Mouse (Mus musculus) liver, embryonic 14.5 days (tissue): ENCODE measurements around the gene Ralgps1. TPM values are rescaled to one million over a fixed set of nuclear protein-coding genes. Genes with fewer than 3 reads are reported as not detected.

ENCODE experiments used
- ATAC-seq: fragments of 200-750 bp; cut with Nextera tagmentation; 2 replicates; pipeline ENCODE4 v1.8.0; 2017; ENCODE audit warnings: moderate number of reproducible peaks, mild to moderate bottlenecking, moderate library complexity; ENCODE audit not compliant: insufficient read depth
- DNase-seq, 3 experiments: peaks; one replicate each; pipeline ENCODE4 v3.0.0-alpha.2; 2012 to 2013; ENCODE audit warnings: low read depth in 3 of 3, low spot score in 3 of 3
- H3K27ac ChIP-seq: fragments of 300-500 bp; sonication (generic); 2 replicates; pipeline ENCODE4 v1.5.1; 2014; ENCODE audit warnings: moderate library complexity, mild to moderate bottlenecking, control low read depth, inconsistent platforms
- H3K27me3 ChIP-seq: fragments of 300-500 bp; sonication (generic); 2 replicates; pipeline ENCODE4 v1.6.1; 2014; ENCODE audit warnings: mild to moderate bottlenecking, low read length, moderate library complexity; ENCODE audit not compliant: control insufficient read depth, insufficient read depth
- H3K36me3 ChIP-seq: fragments of 300-500 bp; sonication (generic); replicated peaks from 2 replicates; pipeline ENCODE4 v1.6.1; 2014; ENCODE audit warnings: low read depth; ENCODE audit not compliant: control insufficient read depth, insufficient read depth
- H3K4me1 ChIP-seq, 2 experiments: fragments of 200-500 bp in 1 of 2; fragments of 300-500 bp in 1 of 2; sonication (generic) in 1 of 2; replicated peaks; 2 replicates each; pipeline ENCODE4 v1.6.1; 2012 to 2014; ENCODE audit warnings: antibody characterized with exemption in 1 of 2, inconsistent platforms in 1 of 2, low read length in 1 of 2; ENCODE audit not compliant: control insufficient read depth in 2 of 2, insufficient read depth in 2 of 2
- H3K4me2 ChIP-seq: fragments of 300-500 bp; sonication (generic); 2 replicates; pipeline ENCODE4 v1.6.1; 2014; ENCODE audit warnings: low read depth, mild to moderate bottlenecking, control low read depth, moderate library complexity
- H3K4me3 ChIP-seq, 2 experiments: fragments of 200-500 bp in 1 of 2; fragments of 300-500 bp in 1 of 2; sonication (generic) in 1 of 2; 2 replicates each; pipeline ENCODE4 v1.5.1; 2012 to 2014; ENCODE audit warnings: low read depth in 2 of 2, low read length in 2 of 2, mild to moderate bottlenecking in 2 of 2, control low read depth in 1 of 2, inconsistent platforms in 1 of 2, moderate library complexity in 1 of 2; ENCODE audit not compliant: insufficient read depth in 1 of 2
- H3K9ac ChIP-seq: fragments of 300-500 bp; sonication (generic); replicated peaks from 2 replicates; pipeline ENCODE4 v1.6.1; 2014; ENCODE audit warnings: mild to moderate bottlenecking, control low read depth, moderate library complexity
- H3K9me3 ChIP-seq: fragments of 300-500 bp; sonication (generic); 2 replicates; pipeline ENCODE4 v1.6.1; 2016; ENCODE audit warnings: low read length, mixed read lengths; ENCODE audit not compliant: control insufficient read depth
- CTCF ChIP-seq: IDR thresholded peaks from 2 replicates; pipeline ENCODE4 v1.5.1; 2016; ENCODE audit warnings: antibody characterized with exemption, low read depth, control low read depth
- EP300 ChIP-seq: IDR thresholded peaks from 2 replicates; pipeline ENCODE4 v1.6.1; 2016; ENCODE audit warnings: antibody characterized with exemption, low read depth
- WGBS: fragments of 180-500 bp; shearing (Covaris S2); extraction: QIAGEN DNeasy Blood & Tissue Kit; methylation state at CpG from one replicate; pipeline ENCODE4 v1.1.7; 2014; ENCODE audit not compliant: insufficient replicate concordance; 5-methylcytosine and 5-hydroxymethylcytosine counted together
- polyA plus RNA-seq, 2 experiments: library from polyadenylated mRNA; depleted of rRNA in 1 of 2; stranded (reverse) in 1 of 2; unstranded in 1 of 2; fragments of >200 nt; fragmentation: Nextera tagmentation in 1 of 2; extraction: Ambion mirVana in 1 of 2; gene quantifications; 2 replicates each; pipeline versions ENCODE4 v1.2.1 to v1.2.3; 2012 to 2014

The Ralgps1 gene
- polyA plus RNA-seq, 2 experiments = 0.58 to 0.71 TPM

GRCm38 (mm10) chr2:33131500-33132092 lies 239.7 kb downstream of the Ralgps1 start, which contains the start of gene Garnl3:
TSS of gene Garnl3 (minus strand) at chr2:33131654.
- Histone ChIP-seq H3K4me3 (peak within 1 kb of the TSS; percentile 58 to 68), H3K9ac (no peak within 1 kb of the TSS), H3K9me3 (no peaks in the 10 kb centered on the region), H3K36me3 (no peaks in the 10 kb centered on the region), H3K27ac (no peak within 1 kb of the TSS), H3K27me3 (peaks cover 22% of the 10 kb centered on the region), H3K4me2 (peak within 1 kb of the TSS; percentile 83), H3K4me1 (peaks cover 0 to 7% of the 10 kb centered on the region in 2 experiments; a peak in 3 of 4 replicates)
- TF ChIP-seq EP300 (no peak), CTCF (peak; percentile 67)
- ATAC-seq = no peak; the same call in 1 of the 2 replicates
- DNase-seq = peak; percentile 22 to 33 (median 26)
- under 1% methylated on average over 22 of the region's 22 CpGs for WGBS

- H3K9ac ChIP-seq = peak overlapping the region; percentile 33
- peak; percentile 87 to 91 (median 90) for DNase-seq
- TF ChIP-seq CTCF (no peak), EP300 (no peak)
- H3K4me3 ChIP-seq = peak overlapping the region; percentile 58 to 68
- H3K9me3 ChIP-seq = no peaks in the 10 kb centered on the region
- peak overlapping the region; percentile 83 for H3K4me2 ChIP-seq
- H3K36me3 ChIP-seq = no peaks in the 10 kb centered on the region
- ATAC-seq = peak; percentile 91
- H3K27me3 ChIP-seq = peaks cover 22% of the 10 kb centered on the region
- peaks cover 0 to 7% of the 10 kb centered on the region in 2 experiments; a peak in 3 of 4 replicates for H3K4me1 ChIP-seq
- no peak overlapping the region for H3K27ac ChIP-seq
- under 1% methylated on average over 48 of the region's 55 CpGs for WGBS
Observed at GRCm38 (mm10) chr2:33130526-33131483, 240.5 kb downstream of the Ralgps1 start.

- Histone ChIP-seq H3K27ac (no peak overlapping the region), H3K9ac (peak overlapping the region; percentile 33), H3K9me3 (no peaks in the 10 kb centered on the region), H3K36me3 (no peaks in the 10 kb centered on the region), H3K4me2 (peak overlapping the region; percentile 83), H3K4me3 (peak overlapping the region; percentile 53 to 58), H3K27me3 (peaks cover 22% of the 10 kb centered on the region), H3K4me1 (peaks cover 0 to 7% of the 10 kb centered on the region in 2 experiments; a peak in 3 of 4 replicates)
- TF ChIP-seq CTCF = peak; percentile 34
- TF ChIP-seq EP300 = no peak
- ATAC-seq (no peak), DNase-seq (no peak)
- 0% methylated on average over 31 of the region's 33 CpGs for WGBS
Observed at GRCm38 (mm10) chr2:33130141-33130525, 241.2 kb downstream of the Ralgps1 start.

GRCm38 (mm10) chr2:33129696-33130095 lies 241.6 kb downstream of the Ralgps1 start:
- DNase-seq (no peak), ATAC-seq (no peak)
- no peaks in the 10 kb centered on the region for H3K36me3 ChIP-seq
- WGBS = 2% methylated on average over 10 of the region's 10 CpGs
- H3K4me3 ChIP-seq = peak overlapping the region; percentile 53 to 58
- H3K27ac ChIP-seq = no peak overlapping the region
- H3K9me3 ChIP-seq = no peaks in the 10 kb centered on the region
- peaks cover 0 to 7% of the 10 kb centered on the region in 2 experiments; a peak in 3 of 4 replicates for H3K4me1 ChIP-seq
- no peak for TF ChIP-seq EP300
- TF ChIP-seq CTCF = no peak
- H3K9ac ChIP-seq = no peak overlapping the region; the same call in 1 of the 2 replicates
- H3K4me2 ChIP-seq = peak overlapping the region; percentile 83
- peaks cover 22% of the 10 kb centered on the region for H3K27me3 ChIP-seq

GRCm38 (mm10) chr2:33129005-33129404 lies 242.3 kb downstream of the Ralgps1 start:
- TF ChIP-seq EP300 = no peak
- no peak for TF ChIP-seq CTCF
- peaks cover 0 to 7% of the 10 kb centered on the region in 2 experiments; a peak in 3 of 4 replicates for H3K4me1 ChIP-seq
- peaks cover 22% of the 10 kb centered on the region for H3K27me3 ChIP-seq
- no peaks in the 10 kb centered on the region for H3K36me3 ChIP-seq
- no peak for DNase-seq
- WGBS = 49% methylated on average over 2 of the region's 2 CpGs
- ATAC-seq = no peak
- H3K27ac ChIP-seq = no peak overlapping the region
- H3K9ac ChIP-seq = no peak overlapping the region
- no peak overlapping the region for H3K4me2 ChIP-seq
- H3K4me3 ChIP-seq = no peak overlapping the region
- H3K9me3 ChIP-seq = no peaks in the 10 kb centered on the region
